Mouse (Mus musculus) thymus, postnatal 4 days (tissue): ENCODE data around the gene Polh.

Experiments
- DNase-seq: peaks from one replicate; pipeline ENCODE4 v3.0.0; 2021

The Polh gene

DNA sequence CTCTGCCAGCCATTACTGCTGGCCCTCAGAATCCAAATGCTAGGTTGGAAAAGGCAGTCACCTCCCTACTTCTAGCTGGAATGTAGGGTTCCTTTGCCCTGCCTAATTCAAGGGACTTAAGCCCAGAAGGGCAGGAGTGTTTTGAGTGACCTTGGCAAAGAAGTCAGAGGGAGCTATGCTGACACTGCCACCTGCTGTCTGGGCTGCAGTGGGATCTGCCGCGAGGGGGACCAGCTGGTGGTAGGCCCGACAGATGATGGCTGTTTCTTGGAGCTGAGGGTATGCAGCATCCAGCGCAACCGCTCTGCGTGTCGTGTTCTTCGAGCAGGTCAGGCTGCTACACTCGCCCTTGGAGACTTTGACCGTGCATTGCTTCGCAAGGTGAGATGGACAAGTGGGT is 35.4 kb downstream of the Polh start:
- DNase-seq = peak; percentile 49

DNA sequence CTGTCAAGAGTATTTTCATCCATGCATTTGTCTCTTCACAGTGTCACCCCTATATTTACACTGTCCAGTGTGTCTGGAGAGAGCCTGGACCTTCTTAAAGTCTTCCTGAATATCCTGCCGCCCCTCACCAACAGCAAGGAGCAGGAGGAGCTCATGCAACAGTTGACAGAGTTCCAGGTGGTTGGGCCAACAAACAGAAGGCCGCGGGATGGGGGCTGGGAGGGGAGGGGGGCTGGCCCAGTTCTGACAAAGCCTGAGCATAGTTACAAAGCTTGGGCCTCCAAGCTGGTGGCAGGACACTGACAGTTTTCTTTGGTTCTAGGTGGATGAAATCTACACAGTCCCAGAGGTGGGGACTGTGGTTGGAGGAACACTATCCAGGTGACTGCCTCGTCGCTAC is 36.2 kb downstream of the Polh start:
- DNase-seq = no peak

DNA sequence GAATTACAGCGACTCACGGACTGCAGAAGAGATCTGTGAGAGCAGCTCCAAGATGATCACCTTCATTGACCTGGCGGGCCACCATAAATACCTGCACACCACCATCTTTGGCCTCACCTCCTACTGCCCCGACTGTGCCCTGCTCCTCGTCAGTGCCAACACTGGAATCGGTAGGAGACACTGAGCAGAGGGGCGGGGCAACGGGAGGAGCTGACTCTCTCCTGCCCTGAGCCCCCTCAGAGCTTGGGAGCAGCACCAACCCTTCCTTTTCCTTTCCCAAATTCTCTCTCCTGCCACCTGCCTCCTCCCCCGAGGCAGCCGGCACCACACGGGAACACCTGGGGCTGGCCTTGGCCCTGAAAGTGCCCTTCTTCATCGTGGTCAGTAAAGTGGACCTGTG is 37.0 kb downstream of the Polh start:
- no peak for DNase-seq

DNA sequence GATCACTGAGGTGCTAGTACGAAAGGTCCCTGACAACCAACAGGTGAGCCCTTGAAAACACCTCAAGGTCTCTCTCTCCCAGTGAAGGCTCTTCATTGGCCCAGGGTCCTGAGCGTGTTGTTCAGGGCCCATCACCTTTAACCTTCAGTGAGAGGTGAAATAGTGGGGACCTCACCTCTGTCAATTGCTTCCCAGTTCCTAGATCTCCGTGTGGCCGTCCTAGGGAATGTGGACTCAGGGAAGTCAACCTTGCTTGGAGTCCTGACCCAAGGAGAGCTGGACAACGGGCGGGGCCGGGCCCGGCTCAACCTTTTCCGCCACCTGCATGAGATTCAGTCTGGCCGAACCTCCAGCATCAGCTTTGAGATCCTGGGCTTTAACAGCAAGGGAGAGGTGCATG is 37.7 kb downstream of the Polh start:
- DNase-seq = no peak

- DNase-seq = no peak
Measured at GRCm38 (mm10) chr17:46164301-46164700, 38.1 kb downstream of the Polh start.

DNA sequence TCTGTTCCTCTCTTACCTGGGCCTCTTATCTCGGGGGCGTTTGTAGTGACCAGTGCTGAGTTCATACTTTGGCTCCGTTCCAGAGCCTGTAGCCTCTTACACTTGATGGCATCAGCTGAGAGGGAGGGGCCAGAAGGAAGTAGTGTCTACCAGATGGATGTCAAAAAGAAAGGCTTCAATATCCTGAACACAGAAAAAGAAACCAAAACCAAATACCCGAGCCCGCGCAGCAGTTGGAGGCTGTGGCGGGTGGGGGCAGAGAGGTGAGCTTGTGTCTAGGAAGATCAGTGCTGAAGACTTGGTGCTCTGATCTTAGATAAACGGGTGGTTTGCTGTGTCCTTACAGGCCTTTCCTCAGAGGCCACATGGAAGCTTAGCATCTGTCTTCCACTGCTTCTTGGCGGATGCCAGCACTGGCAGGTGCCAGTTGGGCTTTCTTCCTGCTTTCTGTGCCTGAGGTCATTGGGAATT is 39.5 kb downstream of the Polh start:
- DNase-seq = peak; percentile 77

- DNase-seq = peak; percentile 50
Measured at GRCm38 (mm10) chr17:46162551-46162950, 39.9 kb downstream of the Polh start.

GRCm38 (mm10) chr17:46161710-46162109 is 40.7 kb downstream of the Polh start:
- no peak for DNase-seq

DNA sequence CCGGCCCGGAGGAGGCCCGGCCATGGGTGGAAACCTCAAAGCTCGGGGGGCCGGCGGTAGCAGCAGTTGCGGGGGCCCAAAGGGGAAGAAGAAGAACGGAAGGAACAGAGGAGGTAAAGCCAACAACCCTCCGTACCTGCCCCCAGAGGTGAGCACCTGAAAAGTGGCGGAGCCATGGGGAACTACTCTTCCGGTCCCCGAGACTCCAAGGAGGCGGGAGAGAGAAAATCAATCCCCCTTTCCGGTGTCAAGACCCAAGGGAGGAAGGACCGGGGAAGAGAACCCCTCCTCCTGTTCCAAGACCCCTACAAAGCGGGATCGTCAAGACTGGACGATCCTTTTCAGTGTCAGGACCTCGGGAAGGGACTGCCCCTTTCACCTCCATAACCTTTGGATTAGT is 41.3 kb downstream of the Polh start:
- DNase-seq = no peak

- DNase-seq = peak; percentile 95
Measured at GRCm38 (mm10) chr17:46160686-46161085, 41.8 kb downstream of the Polh start, which contains the start of gene Gtpbp2. Gtpbp2 (plus strand) TSS chr17:46161032.

- DNase-seq = peak; percentile 94
Measured at GRCm38 (mm10) chr17:46160090-46160662, 42.3 kb downstream of the Polh start.

GRCm38 (mm10) chr17:46159236-46159635 is 43.2 kb downstream of the Polh start:
- DNase-seq = no peak

GRCm38 (mm10) chr17:46157131-46157530 is 45.3 kb downstream of the Polh start:
- no peak for DNase-seq

DNA sequence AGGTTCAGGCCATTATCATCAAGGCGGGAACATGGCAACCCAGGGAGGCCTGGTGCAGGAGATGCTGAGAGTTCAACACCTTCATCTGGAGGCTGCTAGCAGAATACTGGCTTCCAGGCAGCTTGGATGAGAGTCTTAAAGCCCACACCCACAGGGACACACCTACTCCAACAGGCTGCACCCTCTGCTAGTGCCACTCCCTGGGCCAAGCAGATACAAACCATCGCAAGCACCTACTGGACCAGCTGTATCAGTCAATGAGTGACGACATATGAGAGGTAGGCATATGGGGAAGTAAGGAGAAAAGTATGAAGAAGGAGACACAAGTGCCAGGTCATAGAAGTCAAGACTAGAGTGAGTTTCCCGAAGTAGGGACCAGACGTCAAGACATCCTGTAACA is 45.8 kb downstream of the Polh start:
- no peak for DNase-seq

DNA sequence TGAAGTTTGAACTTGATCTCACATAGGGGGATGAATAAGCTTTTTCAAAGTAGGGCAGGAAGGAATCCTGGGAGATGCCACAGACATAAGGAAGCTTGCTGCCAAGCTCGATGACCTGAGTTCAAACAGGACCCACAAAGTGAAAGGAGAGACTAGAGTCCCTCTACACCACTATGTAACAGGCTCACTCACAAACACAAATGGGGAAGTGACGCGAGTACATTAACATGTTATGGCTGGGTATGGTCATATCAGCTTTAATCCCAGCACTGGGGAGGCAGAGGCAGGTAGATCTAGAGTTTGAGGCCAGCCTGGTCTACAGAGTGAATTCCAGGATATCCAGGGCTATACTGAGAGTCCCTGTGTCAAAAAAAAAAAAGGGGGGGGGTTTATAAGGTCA is 48.1 kb downstream of the Polh start:
- no peak for DNase-seq

DNA sequence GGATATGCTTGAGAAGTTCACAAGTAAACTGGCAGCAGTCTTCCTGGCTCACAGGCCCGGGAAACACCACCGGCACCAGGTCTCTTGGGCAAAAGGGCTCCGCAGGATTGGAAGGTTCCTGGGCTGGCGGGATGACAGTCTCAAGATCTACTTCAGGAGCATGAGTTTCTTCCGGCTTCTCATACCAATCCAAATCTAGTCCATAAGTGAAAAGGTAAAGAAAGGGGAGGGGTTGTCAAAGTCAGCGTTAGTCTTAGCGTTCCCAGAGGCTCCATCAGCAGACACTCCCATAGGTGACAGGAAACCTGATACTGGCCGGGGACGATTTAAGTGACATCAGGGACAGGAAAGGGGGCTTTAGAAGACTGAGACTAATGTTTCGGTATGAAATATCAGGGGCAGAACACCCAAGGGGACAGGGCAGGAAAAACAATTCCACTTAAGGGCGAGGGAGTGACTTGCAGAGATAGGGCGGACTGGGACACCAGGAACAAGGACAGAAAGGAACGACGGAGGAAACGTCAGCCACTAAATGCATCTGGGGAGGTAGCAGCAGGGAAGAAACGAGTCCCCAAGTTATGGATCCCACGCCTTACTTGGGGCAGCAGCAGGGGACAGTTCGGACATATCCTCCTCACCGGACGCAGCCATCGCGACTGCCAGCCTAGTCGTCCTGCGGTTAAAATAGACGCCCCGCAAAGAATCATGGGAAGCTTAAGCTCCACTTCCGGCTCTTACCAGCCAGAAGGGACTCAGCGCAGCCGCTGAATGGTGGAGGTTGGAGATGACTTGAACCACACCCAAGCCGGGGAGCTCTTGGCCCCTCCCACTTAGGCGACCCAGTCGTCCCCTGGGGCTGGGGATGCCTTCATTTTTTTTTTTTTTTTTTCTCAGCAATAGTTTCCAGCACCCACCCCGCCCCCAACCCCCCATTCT is 49.3 kb downstream of the Polh start, which contains the start of gene Mad2l1bp:
TSS of gene Mad2l1bp (minus strand) at position 707 of the 936 bp plus-strand sequence.
- DNase-seq = peak; percentile 89

GRCm38 (mm10) chr17:46143578-46144423 is 58.6 kb downstream of the Polh start, which contains the start of gene Rsph9:
Rsph9 (minus strand) TSS chr17:46144216.
- DNase-seq = peak; percentile 70

- DNase-seq = no peak
Measured at GRCm38 (mm10) chr17:46139872-46140271, 62.6 kb downstream of the Polh start.

DNA sequence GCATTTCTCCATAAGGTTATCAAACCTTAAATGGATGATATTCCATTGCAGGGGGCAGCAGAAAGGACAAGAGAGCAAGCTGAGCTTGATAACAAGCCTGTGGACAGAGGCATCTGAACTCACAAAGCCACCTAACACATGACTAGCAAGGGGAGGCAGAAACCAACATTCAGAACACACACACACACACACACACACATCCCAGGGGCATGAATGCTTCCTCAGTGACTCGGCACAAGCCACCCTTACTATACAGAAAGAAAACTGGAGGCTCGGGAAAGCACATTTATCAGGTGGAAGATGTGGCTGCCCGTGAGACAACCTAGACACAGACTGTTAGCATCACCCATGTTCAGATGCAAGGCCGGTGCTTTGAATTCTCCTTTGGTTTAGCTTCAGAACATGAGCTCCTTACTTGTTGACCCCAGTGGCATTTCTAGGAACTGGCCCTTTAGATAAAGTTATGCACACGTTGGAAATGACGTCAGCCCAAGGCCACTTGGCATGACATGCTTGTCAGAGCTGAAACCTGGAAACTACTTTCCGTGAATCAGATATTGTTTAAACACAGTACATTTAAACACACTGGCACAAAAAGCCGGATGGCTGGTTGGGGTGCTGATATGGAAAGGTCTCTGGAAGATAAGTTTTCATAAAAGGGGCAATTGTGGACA is 63.7 kb downstream of the Polh start:
- DNase-seq = no peak

GRCm38 (mm10) chr17:46132862-46133261 is 69.6 kb downstream of the Polh start:
- DNase-seq = no peak

GRCm38 (mm10) chr17:46132058-46132718 is 70.3 kb downstream of the Polh start:
- peak; percentile 90 for DNase-seq
